Mouse (Mus musculus) cerebellum, postnatal 36 days (tissue): ENCODE measurements around the gene Hist1h2ag.
A peak's percentile ranks its signal among the peaks of the same experiment; 100 is the strongest.

Experiments used
- DNase-seq, 2 experiments: peaks; one replicate each; pipeline ENCODE4 v3.0.0; 2021 to 2022; ENCODE audit warnings: mixed read lengths in 2 of 2

Hist1h2ag gene

DNA sequence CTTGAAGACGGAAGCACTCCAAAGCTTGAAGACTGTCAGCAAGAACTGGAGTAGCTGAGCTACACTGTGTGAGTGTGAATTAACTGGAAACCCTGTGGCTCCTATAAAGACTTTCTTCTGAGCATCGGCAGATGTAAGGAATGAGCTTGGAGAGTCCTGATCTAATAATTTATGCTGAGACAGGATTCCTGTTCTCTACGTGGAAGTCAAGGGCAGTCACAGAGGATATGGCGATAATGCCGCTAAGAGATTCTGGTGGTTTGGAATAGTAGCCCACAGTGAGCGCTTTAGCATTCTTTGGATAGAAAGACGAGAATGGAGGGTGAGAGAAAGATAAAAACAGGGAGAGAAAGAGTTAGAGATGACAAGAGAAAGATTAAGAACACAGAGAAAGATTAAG, 34.9 kb downstream of the Hist1h2ag start:
- no peak for DNase-seq

DNA sequence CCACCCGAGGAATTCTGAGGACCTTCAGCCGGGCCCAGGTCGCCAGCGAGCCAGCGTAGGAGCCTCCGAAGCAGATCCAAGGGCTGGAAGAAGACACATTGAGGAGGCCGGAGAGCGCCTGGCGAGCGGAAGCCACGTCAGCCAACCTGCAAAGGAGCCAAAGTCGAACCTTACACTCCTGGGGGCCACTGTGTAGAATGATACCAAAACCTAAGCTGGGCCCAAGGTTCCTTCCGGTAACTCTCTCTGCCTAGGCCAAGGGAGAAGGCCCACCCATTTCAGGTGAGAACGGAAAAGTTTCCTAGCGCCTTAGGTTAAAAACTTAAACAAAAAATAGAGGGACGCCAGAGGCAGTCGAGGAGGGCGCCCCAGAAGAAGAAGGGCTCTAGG, 35.6 kb downstream of the Hist1h2ag start:
- no peak for DNase-seq

DNA sequence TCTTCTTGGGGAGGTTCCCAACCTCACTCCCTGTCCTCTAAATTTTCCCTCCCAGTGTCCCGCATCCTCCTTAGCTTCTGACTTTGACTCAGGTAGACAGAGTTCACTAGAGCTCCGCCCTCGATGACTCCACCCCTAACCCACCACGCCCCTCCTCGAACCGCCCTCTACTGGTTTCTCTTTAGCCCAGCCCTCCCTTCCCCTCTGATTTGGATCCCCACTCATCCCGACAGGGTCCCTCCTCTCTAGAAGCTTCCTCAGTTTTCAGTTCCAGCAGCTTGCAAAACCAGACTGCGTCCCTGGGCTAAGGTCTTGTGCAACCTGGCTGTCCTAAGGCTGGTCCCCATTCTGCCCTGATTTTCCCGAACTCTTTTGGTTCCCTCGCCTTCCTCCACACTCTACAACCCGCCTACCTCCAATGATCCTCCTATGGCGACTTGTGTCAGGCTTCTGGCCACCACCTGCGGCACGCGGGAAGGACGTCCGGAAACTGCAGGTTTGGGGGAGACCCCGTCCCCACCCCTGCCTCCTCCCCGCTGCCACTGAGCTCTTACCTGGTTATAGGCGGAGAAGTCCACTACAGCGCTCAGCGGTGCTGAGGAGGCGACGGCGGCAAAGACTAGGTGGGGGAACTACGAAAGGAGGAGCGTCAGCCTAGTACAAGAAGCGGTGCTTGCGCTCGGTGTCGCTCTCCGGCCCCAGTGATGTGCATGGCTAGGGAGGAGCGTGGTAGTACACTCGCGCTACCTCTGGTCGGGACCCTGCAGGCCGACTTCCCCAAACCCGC, 36.2 kb downstream of the Hist1h2ag start:
- DNase-seq = no peak

DNA sequence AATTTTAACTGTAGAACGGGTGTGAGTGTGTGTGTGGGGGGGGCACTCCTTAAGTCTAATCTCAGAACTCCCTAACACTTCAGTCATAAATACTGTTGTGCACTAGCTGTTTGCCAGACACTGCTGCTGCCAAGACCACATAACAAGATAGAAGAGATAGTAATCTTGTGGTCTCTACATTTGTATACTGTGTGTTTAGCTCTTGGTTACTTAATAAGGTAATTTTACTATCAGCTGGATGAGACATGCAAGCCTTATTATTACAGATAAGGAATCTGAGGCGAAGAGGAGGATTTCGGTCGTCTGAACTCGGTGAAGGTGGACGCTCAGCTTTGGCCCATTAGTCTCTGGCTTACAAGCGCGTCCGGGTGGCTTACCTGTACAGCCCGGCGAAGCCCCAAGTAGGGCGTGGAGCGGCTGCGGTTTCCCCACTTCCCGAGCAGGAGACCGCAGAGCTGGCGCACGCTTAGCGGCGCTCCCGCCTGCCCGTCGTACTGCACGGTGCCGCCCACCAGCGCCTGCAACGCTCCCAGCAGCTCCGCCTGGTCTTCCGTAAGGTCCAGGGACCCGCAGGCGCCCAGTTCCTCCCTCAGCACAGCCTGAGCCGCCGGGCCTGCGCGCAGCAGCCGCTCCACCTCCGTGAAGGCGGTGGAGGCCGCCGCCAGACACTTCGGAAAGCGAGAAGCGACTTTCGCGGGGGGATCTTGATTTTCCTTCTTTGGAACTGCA, 37.0 kb downstream of the Hist1h2ag start:
- DNase-seq = no peak

DNA sequence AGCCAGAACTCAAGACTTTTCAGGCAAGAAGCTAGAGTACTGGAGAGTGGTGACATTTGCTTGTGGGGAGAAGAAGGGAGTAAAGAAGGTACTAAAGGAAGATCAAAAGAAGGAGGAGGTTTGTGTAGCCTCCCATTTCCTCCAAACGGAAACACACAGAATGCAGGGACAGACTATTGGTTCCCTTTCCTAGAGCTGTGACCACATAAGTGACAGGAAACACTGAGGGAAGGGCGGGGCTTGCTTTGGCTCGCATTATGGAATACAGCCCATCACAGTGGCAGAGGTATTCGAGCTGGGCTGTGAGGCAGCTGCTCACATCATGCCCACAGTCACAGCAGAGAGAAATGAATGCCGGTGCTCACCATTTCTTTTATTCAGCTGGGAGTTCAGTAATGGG, 40.9 kb downstream of the Hist1h2ag start:
- DNase-seq = no peak

DNA sequence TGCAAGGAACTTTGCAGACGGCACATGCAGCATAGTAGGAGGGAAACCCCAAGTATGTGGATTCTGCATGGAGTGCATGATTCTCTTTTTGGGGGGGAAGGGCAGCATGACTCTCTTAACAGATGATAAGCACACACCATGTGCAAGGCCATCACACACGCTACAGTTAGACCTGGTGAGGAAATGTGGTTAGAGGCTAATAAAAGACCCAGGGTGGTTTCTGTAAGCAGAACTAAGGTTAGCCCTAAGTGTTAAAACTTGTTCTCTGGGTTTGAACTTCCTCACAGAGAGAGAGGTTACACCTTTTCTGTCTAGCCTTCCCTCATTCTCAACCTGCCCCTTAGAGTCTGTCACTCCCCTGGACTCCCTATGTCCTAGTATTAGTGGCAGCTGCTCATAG, 41.4 kb downstream of the Hist1h2ag start:
- DNase-seq = no peak

DNA sequence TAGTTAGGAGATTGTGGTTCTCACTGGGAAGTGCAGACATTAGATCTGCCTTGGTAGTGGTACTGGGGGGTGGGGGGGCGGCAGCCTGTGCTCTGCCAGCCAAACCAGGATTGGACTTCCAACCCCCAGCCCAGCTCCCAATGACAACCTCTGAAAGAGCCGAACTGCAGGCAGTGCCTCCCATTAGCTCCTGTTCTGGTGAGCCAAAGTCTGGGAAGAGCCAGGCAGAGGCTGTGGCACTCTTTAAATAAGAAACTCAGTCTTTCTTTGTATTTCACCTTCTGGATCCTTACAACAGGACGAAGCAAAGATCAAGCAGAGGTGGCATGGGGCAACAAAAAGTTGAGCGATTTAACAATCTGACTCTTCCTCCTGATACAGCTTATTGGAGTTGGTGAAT, 43.6 kb downstream of the Hist1h2ag start:
- no peak for DNase-seq

DNA sequence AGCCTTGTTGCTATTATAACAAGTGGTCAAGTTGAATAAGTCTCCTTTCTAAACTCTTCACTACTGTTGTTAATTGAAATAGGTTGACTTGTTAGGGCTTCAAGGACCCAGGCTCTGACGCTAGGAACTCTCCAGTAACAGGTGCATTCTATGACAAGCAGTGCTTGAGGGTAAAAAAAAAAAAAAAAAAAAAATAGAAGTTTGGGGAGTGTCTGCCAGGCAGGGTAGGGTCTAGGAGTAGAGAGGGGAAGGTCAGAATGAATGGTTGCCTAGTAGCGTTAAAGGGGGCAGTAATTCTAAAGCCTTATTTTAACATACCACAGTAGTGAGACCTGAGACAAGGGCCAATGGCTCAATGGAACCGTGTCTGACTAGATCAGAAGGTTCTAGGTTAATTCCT, 44.3 kb downstream of the Hist1h2ag start:
- no peak for DNase-seq

DNA sequence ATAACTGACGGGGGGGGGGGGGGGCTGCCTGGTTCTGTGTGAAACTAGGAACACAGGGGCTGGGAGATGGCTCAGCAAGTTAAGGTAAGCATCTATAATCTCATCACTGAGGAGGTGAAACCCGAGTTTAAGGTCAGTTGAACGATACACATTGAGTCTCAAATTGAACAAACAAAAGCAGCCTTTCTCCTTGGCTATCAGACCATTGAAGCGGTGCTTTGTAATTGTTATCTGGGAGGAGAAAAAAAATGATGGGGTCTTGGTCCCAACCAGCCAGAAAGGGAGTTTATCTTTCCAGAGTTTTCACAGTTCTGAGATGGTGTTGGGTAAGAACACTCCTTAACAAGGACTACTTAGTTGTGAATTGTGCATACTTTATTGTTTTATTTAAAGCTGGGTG, 44.9 kb downstream of the Hist1h2ag start:
- no peak for DNase-seq

DNA sequence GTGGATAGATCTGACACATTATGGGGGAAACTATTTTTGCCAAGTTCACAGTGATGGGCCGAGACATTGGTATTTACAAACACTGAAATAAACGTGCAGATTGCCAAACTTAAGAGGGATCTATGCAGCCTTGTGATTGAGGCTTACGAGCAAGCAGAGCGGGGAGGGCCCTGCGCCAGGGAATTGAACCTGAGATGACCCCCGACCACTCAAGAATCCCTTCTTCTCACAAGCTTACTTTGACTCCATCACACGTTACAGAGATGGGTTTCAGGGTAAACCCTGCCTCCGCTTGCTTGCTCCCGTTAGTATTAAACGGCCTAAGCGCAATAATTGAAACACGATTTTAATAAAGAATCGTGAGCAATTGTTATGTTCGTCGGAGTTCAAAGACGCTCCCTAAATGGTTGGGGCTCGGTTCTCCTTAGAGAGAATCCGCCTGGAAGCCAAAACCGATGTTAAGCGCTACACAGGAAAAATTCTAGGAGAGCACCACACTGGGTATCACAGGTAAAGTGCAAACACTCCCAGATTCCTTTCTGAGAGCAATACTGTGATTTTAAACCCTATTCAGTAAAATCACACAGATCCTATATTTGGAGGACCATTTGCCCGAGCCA, 45.4 kb downstream of the Hist1h2ag start:
- DNase-seq = no peak

DNA sequence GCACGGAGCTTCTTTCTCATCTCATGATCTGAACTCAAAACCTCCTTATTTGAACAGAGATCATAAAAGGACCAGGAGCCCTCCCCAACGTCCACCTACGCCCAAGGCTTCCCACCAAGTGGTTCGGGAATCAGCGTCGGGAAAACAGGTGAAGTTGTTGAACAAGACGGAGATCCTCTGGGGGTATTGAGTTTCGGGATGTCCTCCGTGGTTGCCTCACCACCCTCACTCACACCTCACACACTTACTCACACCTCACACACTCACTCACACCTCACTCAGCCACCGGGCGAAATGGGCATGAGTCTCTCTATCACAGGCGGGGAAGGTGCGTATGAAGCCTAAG, 45.9 kb downstream of the Hist1h2ag start:
- no peak for DNase-seq

DNA sequence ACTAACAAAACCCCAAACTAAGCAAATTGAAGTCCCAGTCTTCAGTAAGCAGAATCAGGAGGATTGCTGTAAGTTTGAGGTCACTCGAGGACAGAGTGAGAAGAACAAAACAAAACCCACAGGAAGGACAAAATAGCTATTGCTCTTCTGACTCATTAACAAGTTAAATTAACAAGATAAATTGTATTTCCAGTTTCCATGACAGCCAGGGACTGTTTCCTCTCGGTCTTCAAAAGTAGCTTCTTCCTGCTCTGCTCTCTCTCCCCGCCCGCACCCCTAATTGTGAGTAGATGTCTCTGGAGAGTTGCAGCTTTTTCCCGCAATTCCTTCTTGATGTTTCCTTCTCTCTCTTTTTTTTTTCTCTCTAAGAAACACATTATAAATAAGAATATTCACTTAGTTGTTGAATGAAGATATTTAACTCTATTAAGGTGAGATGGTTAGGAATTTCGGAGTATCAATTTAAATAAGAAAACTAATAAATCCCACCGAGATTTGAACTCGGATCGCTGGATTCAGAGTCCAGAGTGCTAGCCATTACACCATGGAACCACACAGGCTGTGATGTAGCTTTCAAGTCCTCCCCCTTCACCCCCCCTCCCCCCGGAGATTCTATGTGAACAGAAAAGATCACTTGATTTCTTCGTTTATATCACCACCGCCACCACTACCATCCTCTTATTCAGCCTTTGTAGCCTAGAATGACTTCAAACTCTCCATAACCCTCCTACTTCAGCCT, 46.5 kb downstream of the Hist1h2ag start:
- no peak for DNase-seq

DNA sequence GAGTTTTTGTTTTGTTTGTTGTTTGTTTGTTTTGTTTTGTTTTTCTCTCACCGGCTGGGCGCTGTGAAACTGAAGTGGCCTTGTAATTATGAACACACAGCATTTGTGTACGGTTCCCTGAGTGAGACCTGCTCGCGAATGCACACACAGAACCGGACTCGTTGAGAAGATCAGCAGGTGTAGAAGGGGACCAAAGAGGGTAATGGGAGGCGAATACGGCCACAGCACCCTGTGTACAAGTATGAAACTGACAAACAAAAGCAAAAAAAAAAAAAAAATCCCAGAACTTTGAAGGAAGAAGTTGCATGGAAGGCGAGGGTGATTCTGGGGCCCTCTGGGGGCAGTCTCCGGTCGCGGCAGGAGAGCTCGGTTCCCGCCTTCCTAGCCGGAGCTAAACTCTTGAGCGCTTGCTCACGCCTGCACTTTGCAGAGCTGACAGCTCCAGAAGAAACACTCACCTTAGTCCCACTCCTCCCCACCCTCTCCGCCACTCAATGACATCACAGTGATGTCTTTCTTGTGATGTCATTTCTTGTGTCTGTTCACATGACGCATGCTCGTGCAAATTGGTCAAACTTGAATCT, 47.3 kb downstream of the Hist1h2ag start:
- DNase-seq = peak in 1 of 2 experiments; percentile 26

DNA sequence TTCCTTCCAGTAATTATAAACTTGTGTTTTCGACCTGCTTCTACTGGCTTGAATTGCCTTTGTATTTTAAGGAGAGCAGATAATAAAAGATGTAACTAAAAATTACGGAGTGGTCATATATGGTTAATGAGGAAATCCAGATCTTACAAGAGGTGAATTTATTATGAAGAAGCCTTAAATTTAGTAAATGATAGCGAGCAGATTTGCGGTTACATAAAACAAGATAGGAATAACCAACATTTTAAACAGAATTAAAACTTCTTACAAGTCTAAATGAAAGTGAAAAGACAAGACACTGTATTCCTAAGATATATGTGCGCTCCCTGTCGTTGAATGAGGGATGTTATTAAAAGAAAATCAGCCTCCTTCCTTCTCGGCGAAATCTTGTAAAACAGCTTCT, 47.8 kb downstream of the Hist1h2ag start:
- no peak for DNase-seq

DNA sequence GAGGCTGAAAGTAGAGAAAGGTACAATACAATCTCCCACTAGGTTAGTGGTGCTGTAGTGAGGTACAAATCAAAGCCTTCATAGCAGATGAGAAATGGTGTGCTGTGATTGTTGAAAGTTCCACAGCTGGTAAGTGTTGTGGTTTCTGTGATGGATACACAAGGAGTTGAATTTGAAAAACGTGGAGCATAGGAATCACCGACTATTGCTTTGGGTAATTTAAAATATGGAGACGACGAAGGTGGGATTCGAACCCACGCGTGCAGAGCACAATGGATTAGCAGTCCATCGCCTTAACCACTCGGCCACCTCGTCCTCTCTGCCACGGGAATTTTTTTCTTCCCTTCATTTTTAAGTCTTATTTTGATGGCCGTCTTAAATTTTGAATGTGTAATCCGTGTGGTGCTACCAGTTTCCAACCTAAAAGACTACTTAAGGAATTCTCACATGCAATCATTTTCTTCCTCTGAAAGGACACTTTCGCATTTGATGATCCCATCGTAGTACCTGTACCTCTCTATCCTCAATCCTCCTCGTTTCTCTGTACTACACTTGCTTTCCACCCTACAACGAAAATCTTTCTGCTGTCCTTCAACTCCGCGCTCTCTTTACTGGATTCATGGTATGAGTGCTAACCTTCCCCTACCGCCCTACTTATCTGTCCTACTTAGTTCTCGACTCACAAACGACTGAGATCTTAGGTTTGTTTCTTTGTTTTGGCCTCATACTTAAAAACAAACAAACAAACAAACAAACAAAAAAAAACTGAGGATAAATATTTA, 48.6 kb downstream of the Hist1h2ag start:
- DNase-seq = peak; percentile 29 to 44

DNA sequence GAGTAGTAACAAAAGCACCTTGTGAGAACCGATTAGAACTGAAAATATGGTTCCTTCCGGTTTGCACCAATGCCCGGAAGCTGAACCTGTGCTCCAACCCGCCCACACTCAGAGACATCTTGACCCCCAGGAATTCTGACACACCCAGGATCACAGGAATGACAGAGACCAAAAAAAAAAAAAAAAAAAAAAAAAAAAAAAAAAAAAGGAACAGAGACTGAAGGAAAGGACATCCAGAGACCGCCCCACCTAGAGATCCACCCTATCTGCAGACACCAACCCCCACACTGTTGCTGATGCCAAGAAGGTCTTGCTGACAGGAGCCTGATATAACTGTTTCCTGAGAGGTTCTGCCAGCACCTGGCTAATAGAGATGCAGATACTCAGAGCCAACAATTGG, 50.2 kb downstream of the Hist1h2ag start:
- no peak for DNase-seq
